Mouse (Mus musculus) ES-Bruce4 (cell line): Measurements from ENCODE around the gene Fam57a.

ENCODE experiments used
- CTCF ChIP-seq: IDR thresholded peaks from one replicate; pipeline ENCODE4 v1.8.1; 2011; ENCODE audit warnings: low read depth, low read length
- EP300 ChIP-seq: IDR thresholded peaks from 2 replicates; pipeline ENCODE4 v1.6.1; 2011; ENCODE audit warnings: low read depth, low read length; ENCODE audit not compliant: insufficient read depth
- POLR2A ChIP-seq: IDR thresholded peaks from one replicate; pipeline ENCODE4 v1.8.1; 2011; ENCODE audit warnings: low read length; ENCODE audit not compliant: insufficient read depth

GRCm38 (mm10) chr11:76239750-76240149 is 60.3 kb downstream of the Fam57a start:
- no peak for TF ChIP-seq CTCF
- no peak for TF ChIP-seq POLR2A
- no peak for TF ChIP-seq EP300
